Mouse (Mus musculus): Measurements from ENCODE around the gene Ubl5. TPM values are rescaled to one million over a fixed set of nuclear protein-coding genes. Genes with fewer than 3 reads are reported as not detected.

Gene Ubl5
- polyA plus RNA-seq, 1 experiment from 2014 or later, result 467 TPM

- ATAC-seq, result no peak
- Histone ChIP-seq H3K4me2 (ENCODE audit: low read length) (no peak overlapping the region), H3K9ac (replicated peaks; ENCODE audit: low read depth, low read length) (no peak overlapping the region), H3K36me3 (ENCODE audit: control insufficient read depth, insufficient read depth) (peaks cover 10% of the 10 kb centered on the region; the same call in 1 of the 2 replicates), H3K9me3 (ENCODE audit: control insufficient read depth, low read length) (no peaks in the 10 kb centered on the region), H3K27me3 (replicated peaks; ENCODE audit: control insufficient read depth, insufficient read depth, low read length) (no peaks in the 10 kb centered on the region), H3K4me1 (replicated peaks; ENCODE audit: control insufficient read depth, insufficient read depth, low read length) (peaks cover 27% of the 10 kb centered on the region), H3K27ac (ENCODE audit: low read length) (peak overlapping the region; percentile 79), H3K4me3 (replicated peaks; ENCODE audit: low read length) (no peak overlapping the region)
- WGBS, result 67% methylated on average over 5 of the region's 5 CpGs
Measured at GRCm38 (mm10) chr9:20664982-20665637, 22.4 kb downstream of the Ubl5 start.

DNA sequence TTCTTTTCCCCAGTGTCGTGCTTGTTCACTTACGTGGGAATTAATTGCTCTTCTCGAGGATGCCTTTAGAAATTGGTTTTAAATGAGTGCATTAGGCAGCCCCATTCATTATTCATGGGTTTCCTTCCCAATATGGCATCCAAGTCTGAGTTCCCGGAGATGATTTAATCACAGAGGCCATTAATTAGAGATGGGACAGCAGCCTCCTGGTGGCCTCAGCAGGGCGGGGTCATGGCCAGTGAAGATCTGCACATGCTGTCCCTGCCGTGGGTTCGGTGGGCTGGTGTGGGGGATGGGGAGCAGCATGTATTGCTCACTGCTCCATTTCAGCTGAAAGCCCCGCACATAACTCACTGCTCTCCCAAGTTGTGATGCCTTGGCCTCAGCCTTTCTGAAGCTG, 23.2 kb downstream of the Ubl5 start:
- WGBS, result 8% methylated on average over 8 of the region's 8 CpGs
- H3K27ac ChIP-seq (ENCODE audit: low read length), result peak overlapping the region; percentile 52
- no peak for ATAC-seq
- peaks cover 10% of the 10 kb centered on the region; the same call in 1 of the 2 replicates for H3K36me3 ChIP-seq (ENCODE audit: control insufficient read depth, insufficient read depth)
- no peak overlapping the region for H3K4me3 ChIP-seq (replicated peaks; ENCODE audit: low read length)
- H3K9ac ChIP-seq (replicated peaks; ENCODE audit: low read depth, low read length), result no peak overlapping the region
- peaks cover 27% of the 10 kb centered on the region for H3K4me1 ChIP-seq (replicated peaks; ENCODE audit: control insufficient read depth, insufficient read depth, low read length)
- no peak overlapping the region for H3K4me2 ChIP-seq (ENCODE audit: low read length)
- no peaks in the 10 kb centered on the region for H3K27me3 ChIP-seq (replicated peaks; ENCODE audit: control insufficient read depth, insufficient read depth, low read length)
- H3K9me3 ChIP-seq (ENCODE audit: control insufficient read depth, low read length), result no peaks in the 10 kb centered on the region

GRCm38 (mm10) chr9:20666510-20667034, 23.9 kb downstream of the Ubl5 start:
- peaks cover 27% of the 10 kb centered on the region for H3K4me1 ChIP-seq (replicated peaks; ENCODE audit: control insufficient read depth, insufficient read depth, low read length)
- no peaks in the 10 kb centered on the region for H3K27me3 ChIP-seq (replicated peaks; ENCODE audit: control insufficient read depth, insufficient read depth, low read length)
- no peak overlapping the region for H3K9ac ChIP-seq (replicated peaks; ENCODE audit: low read depth, low read length)
- 0 out of 2 replicates have a peak, but pooled peaks cover 6% of the 10 kb centered on the region for H3K36me3 ChIP-seq (ENCODE audit: control insufficient read depth, insufficient read depth)
- no peak overlapping the region for H3K4me3 ChIP-seq (replicated peaks; ENCODE audit: low read length)
- no peak for ATAC-seq
- H3K27ac ChIP-seq (ENCODE audit: low read length), result no peak overlapping the region
- 17% methylated on average over 7 of the region's 7 CpGs for WGBS
- H3K9me3 ChIP-seq (ENCODE audit: control insufficient read depth, low read length), result no peaks in the 10 kb centered on the region
- no peak overlapping the region for H3K4me2 ChIP-seq (ENCODE audit: low read length)

DNA sequence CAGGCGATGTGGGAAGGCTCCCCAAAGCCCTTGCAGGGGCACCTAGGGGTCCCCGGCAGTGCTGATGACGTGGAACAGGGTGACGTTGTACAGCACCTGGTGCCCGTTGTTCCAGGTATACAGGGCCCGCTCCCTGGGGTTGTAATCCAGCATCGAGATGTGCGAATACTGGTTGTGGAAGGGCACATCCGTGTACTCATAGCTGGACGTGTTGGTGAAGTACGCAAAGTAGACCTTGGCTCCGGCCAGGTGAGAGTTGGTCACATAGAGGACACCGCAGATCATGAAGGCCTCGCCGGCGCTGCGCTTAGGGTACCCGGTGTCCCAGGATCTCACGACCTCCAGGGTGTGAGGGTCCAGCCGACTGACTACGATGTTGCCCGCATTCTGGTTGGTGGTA, 25.4 kb downstream of the Ubl5 start:
- Histone ChIP-seq H3K36me3 (ENCODE audit: control insufficient read depth, insufficient read depth) (0 out of 2 replicates have a peak, but pooled peaks cover 3% of the 10 kb centered on the region), H3K27me3 (replicated peaks; ENCODE audit: control insufficient read depth, insufficient read depth, low read length) (no peaks in the 10 kb centered on the region), H3K9me3 (ENCODE audit: control insufficient read depth, low read length) (no peaks in the 10 kb centered on the region), H3K4me2 (ENCODE audit: low read length) (no peak overlapping the region), H3K27ac (ENCODE audit: low read length) (no peak overlapping the region), H3K9ac (replicated peaks; ENCODE audit: low read depth, low read length) (no peak overlapping the region), H3K4me1 (replicated peaks; ENCODE audit: control insufficient read depth, insufficient read depth, low read length) (peaks cover 27% of the 10 kb centered on the region), H3K4me3 (replicated peaks; ENCODE audit: low read length) (no peak overlapping the region)
- no peak for ATAC-seq
- WGBS, result 92% methylated on average over 22 of the region's 22 CpGs

GRCm38 (mm10) chr9:20672047-20672446, 29.4 kb downstream of the Ubl5 start:
- Histone ChIP-seq H3K27ac (ENCODE audit: low read length) (no peak overlapping the region), H3K4me3 (replicated peaks; ENCODE audit: low read length) (no peak overlapping the region), H3K4me2 (ENCODE audit: low read length) (no peak overlapping the region), H3K9me3 (ENCODE audit: control insufficient read depth, low read length) (no peaks in the 10 kb centered on the region), H3K36me3 (ENCODE audit: control insufficient read depth, insufficient read depth) (0 out of 2 replicates have a peak, but pooled peaks cover 3% of the 10 kb centered on the region), H3K4me1 (replicated peaks; ENCODE audit: control insufficient read depth, insufficient read depth, low read length) (no peaks in the 10 kb centered on the region), H3K9ac (replicated peaks; ENCODE audit: low read depth, low read length) (no peak overlapping the region), H3K27me3 (replicated peaks; ENCODE audit: control insufficient read depth, insufficient read depth, low read length) (no peaks in the 10 kb centered on the region)
- WGBS, result 80% methylated on average over 16 of the region's 16 CpGs
- no peak for ATAC-seq

- H3K9ac ChIP-seq (replicated peaks; ENCODE audit: low read depth, low read length), result no peak overlapping the region
- no peak overlapping the region for H3K4me3 ChIP-seq (replicated peaks; ENCODE audit: low read length)
- H3K4me1 ChIP-seq (replicated peaks; ENCODE audit: control insufficient read depth, insufficient read depth, low read length), result peaks cover 14% of the 10 kb centered on the region
- ATAC-seq, result no peak
- WGBS, result 75% methylated on average over 12 of the region's 12 CpGs
- H3K27me3 ChIP-seq (replicated peaks; ENCODE audit: control insufficient read depth, insufficient read depth, low read length), result no peaks in the 10 kb centered on the region
- H3K4me2 ChIP-seq (ENCODE audit: low read length), result no peak overlapping the region
- H3K9me3 ChIP-seq (ENCODE audit: control insufficient read depth, low read length), result no peaks in the 10 kb centered on the region
- no peak overlapping the region for H3K27ac ChIP-seq (ENCODE audit: low read length)
- no peaks in the 10 kb centered on the region for H3K36me3 ChIP-seq (ENCODE audit: control insufficient read depth, insufficient read depth)
Measured at GRCm38 (mm10) chr9:20677892-20678291, 35.2 kb downstream of the Ubl5 start.

- H3K36me3 ChIP-seq (ENCODE audit: control insufficient read depth, insufficient read depth), result no peaks in the 10 kb centered on the region
- no peaks in the 10 kb centered on the region for H3K9me3 ChIP-seq (ENCODE audit: control insufficient read depth, low read length)
- no peaks in the 10 kb centered on the region for H3K27me3 ChIP-seq (replicated peaks; ENCODE audit: control insufficient read depth, insufficient read depth, low read length)
- ATAC-seq, result peak; percentile 31
- H3K4me1 ChIP-seq (replicated peaks; ENCODE audit: control insufficient read depth, insufficient read depth, low read length), result peaks cover 17% of the 10 kb centered on the region
- WGBS, result 21% methylated on average over 9 of the region's 9 CpGs
- H3K4me2 ChIP-seq (ENCODE audit: low read length), result no peak overlapping the region
- no peak overlapping the region for H3K9ac ChIP-seq (replicated peaks; ENCODE audit: low read depth, low read length)
- no peak overlapping the region for H3K4me3 ChIP-seq (replicated peaks; ENCODE audit: low read length)
- peak overlapping the region; percentile 60 for H3K27ac ChIP-seq (ENCODE audit: low read length)
Measured at GRCm38 (mm10) chr9:20680378-20680958, 37.8 kb downstream of the Ubl5 start.

DNA sequence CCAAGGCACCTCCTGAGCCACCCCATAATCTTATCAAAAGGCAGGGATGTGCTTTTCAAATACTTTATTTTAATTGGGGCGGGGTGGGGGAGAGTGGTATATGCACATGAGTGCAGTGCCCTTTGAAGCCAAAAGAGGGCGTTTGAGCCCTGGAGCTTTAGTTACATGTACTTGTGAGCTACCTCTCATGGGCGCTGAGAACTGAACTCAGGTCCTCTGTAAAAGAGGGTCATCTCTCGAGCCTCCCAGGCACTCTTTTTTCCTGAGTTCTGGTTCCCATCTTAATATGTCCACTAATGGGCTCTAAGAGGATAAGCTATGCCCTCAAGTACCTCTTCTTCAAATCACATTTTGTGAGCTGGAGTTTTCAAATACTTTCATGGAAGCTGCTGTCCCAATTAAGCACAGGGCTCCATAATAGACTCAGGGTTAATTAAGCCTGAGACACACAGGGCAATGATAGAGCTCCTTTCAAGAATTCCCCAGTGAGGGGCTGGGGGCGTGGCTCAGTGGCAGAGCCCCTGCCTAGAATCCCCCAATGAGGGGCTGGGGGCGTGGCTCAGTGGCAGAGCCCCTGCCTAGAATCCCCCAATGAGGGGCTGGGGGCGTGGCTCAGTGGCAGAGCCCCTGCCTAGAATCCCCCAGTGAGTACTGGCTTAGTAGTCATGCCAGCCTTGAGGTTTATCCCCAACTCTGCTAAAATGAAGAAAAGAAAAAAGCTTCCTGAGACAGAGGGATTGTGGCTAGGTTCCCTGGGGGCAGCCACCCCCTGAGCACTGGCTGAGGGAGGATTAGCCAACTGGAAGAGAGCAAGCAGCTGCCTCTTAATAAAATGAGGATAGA, 39.1 kb downstream of the Ubl5 start:
- peaks cover 17% of the 10 kb centered on the region for H3K4me1 ChIP-seq (replicated peaks; ENCODE audit: control insufficient read depth, insufficient read depth, low read length)
- no peak overlapping the region for H3K4me3 ChIP-seq (replicated peaks; ENCODE audit: low read length)
- no peak overlapping the region for H3K4me2 ChIP-seq (ENCODE audit: low read length)
- peak; percentile 61 for ATAC-seq
- H3K36me3 ChIP-seq (ENCODE audit: control insufficient read depth, insufficient read depth), result no peaks in the 10 kb centered on the region
- no peaks in the 10 kb centered on the region for H3K9me3 ChIP-seq (ENCODE audit: control insufficient read depth, low read length)
- peak overlapping the region; percentile 63 for H3K27ac ChIP-seq (ENCODE audit: low read length)
- WGBS, result 23% methylated on average over 6 of the region's 7 CpGs
- H3K27me3 ChIP-seq (replicated peaks; ENCODE audit: control insufficient read depth, insufficient read depth, low read length), result no peaks in the 10 kb centered on the region
- no peak overlapping the region for H3K9ac ChIP-seq (replicated peaks; ENCODE audit: low read depth, low read length)

- H3K9ac ChIP-seq (replicated peaks; ENCODE audit: low read depth, low read length), result no peak overlapping the region
- H3K4me1 ChIP-seq (replicated peaks; ENCODE audit: control insufficient read depth, insufficient read depth, low read length), result peaks cover 17% of the 10 kb centered on the region
- no peak overlapping the region for H3K4me3 ChIP-seq (replicated peaks; ENCODE audit: low read length)
- ATAC-seq, result peak; percentile 43; the same call in 1 of the 2 replicates
- no peaks in the 10 kb centered on the region for H3K9me3 ChIP-seq (ENCODE audit: control insufficient read depth, low read length)
- H3K36me3 ChIP-seq (ENCODE audit: control insufficient read depth, insufficient read depth), result no peaks in the 10 kb centered on the region
- peak overlapping the region; percentile 63 for H3K27ac ChIP-seq (ENCODE audit: low read length)
- H3K4me2 ChIP-seq (ENCODE audit: low read length), result no peak overlapping the region
- H3K27me3 ChIP-seq (replicated peaks; ENCODE audit: control insufficient read depth, insufficient read depth, low read length), result no peaks in the 10 kb centered on the region
- WGBS, result 18% methylated on average over 2 of the region's 2 CpGs
Measured at GRCm38 (mm10) chr9:20682389-20682722, 39.7 kb downstream of the Ubl5 start.

Measured in forebrain, embryonic 16.5 days (tissue).